Mouse (Mus musculus) testis, adult 10 weeks (tissue): ENCODE results near the gene Polm. TPM values are rescaled to one million over a fixed set of nuclear protein-coding genes. Genes with fewer than 3 reads are reported as not detected.

Source experiments
- polyA plus RNA-seq: library from polyadenylated mRNA; stranded (reverse); fragments of 350-450 nt; fragmentation: Illumina TruSeq; extraction: RNeasy Lipid Tissue Mini Kit (QIAGEN cat#74804); gene quantifications from one replicate; pipeline ENCODE4 v1.2.3, GENCODE M21; 2014; ENCODE audit warnings: low read depth, low replicate concordance

Polm gene
- polyA plus RNA-seq, result 0.11 TPM

DNA sequence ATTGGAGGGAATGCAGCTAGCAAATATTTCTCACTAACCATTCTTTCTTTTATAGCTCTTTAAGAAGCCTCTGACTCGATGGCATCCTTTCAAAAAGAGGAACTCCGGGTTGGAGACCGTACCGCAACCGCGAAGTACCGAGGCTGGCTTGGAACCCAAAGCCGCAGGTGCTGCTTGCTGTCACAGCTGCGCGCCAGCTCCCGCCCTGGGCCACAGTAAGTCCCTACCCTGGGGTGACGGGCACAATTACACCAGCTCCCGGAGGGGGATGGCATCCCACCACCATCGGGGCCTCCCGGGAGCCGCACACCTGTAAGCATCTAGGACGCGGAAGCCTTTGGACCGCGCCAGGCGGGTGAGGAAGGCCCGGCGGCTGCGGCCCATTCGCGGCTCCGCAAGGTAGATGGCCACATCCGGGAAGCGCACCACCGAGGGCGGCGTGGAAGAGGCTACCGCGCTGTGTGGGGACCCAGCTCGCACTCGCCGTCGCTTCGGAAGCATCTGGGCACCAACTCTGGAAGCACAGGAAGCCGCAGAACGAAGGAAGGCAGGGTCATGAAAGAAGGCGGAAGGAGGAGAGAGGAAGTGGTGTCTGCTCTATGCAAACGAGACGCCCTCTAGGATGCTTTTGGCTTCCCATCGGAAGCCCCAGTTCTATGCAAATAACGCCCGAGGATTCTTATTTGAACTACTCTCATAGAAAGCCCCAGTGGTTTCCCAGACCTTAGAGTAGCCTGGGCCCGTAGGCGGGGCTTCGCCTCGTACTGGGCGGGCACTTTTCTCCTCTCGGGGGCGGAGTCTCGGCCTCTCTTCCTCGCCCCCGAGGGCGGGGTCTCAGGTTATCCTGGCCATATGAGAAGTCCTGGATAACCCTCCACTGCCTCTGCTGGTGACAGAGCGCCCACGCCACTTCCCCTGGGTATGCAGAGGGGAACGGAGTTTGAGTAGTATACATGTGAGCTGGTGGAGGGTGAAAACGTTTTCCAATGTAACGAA lies at the start of gene Polm:
Gene Polm, minus strand, starts transcription at position 766 of the 996 bp plus-strand sequence.

DNA sequence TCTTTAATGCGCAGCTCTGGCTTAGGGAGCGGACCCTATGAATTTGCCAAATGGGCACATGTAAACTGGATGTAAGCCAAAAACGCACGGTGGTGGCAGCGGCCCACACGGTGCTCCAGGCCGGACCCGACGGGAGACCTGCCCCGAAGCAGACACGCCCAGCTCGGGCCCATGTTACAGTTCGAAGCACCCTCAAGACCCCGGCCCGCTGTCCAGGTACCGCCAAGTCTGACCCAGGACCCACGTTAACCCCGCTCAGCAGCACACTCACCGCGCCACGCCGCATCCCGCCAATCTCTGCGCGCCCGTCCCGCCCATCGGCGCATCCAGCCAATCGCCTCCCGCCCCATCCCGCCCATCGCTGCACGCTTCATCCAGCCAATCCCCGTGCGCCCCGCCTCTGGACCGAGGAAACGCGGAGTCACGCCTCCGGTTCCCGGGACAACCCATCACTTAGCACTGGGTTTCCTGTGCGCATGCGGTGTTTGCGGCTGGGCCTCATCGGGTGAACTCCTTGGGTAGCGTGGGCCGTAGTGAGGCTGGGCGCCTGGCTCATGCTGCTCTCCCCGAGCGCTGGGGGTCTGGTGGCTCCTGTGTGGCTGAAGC lies 40.2 kb upstream of the Polm start, which contains the start of gene Pold2:
Gene Pold2, minus strand, starts transcription at position 372 of the 606 bp plus-strand sequence.

DNA sequence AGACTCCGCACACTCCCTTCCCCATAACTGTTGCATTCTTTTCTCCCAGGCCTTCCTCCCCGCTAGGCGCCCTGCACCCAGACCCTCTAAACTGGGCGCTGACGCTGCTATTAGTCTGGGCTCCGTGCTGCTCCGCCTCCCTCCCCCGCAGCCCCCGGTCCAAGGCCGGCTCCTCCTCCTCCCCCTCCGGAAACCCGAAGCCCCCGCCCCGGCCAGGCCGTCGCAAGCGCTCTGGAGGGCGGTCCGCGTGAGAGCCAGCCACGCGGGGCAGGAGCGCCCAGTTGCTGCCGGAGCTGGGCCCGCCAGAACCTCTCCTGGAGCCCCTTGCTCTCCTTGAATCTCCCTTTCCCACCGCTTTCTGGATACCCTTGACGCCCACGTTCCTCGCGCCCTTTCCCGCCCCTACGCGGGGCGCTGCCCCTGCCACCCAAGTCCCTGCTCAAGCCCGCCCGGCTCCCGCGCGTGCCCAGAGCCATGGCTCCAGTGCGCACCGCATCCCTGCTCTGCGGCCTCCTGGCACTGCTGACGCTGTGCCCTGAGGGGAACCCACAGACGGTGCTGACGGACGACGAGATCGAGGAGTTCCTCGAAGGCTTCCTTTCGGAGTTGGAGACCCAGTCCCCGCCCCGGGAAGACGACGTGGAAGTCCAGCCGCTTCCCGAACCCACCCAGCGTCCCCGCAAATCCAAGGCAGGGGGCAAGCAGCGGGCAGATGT lies 24.0 kb upstream of the Polm start, which contains the start of gene Aebp1:
Gene Aebp1, plus strand, starts transcription at position 270 of the 716 bp plus-strand sequence.

GRCm38 (mm10) chr11:5803551-5803981 lies 34.2 kb downstream of the Polm start, which contains the start of gene Pgam2:
TSS of gene Pgam2 (minus strand) at chr11:5803733.

GRCm38 (mm10) chr11:5788056-5789014 lies 49.5 kb downstream of the Polm start, which contains the start of gene Dbnl:
TSS of gene Dbnl (plus strand) at chr11:5788488.

Other genes starting within 250 kb of the Polm start
- 2.4 TPM for gene Mrps24, start 122.3 kb downstream of the Polm start, polyA plus RNA-seq
- 2.2 TPM for gene Urgcp, start 75.6 kb downstream of the Polm start, polyA plus RNA-seq
- gene Dbnl, start 49.5 kb downstream of the Polm start, polyA plus RNA-seq, result 2.0 TPM
- 10.2 TPM for gene Pgam2, start 34.3 kb downstream of the Polm start, polyA plus RNA-seq
- gene Aebp1, start 23.9 kb upstream of the Polm start, polyA plus RNA-seq, result 0.69 TPM
- 0.45 TPM for gene Pold2, start 40.3 kb upstream of the Polm start, polyA plus RNA-seq
- not detected for gene Myl7, start 60.8 kb upstream of the Polm start, polyA plus RNA-seq
- 0.24 TPM for gene Gck, start 112.1 kb upstream of the Polm start, polyA plus RNA-seq
- 27.7 TPM for gene Ykt6, start 117.7 kb upstream of the Polm start, polyA plus RNA-seq
- 0.45 TPM for gene Camk2b, start 228.3 kb upstream of the Polm start, polyA plus RNA-seq